Mouse (Mus musculus): ENCODE data around the gene Marcks. TPM values are rescaled to one million over a fixed set of nuclear protein-coding genes. Genes with fewer than 3 reads are reported as not detected.

The Marcks gene
- polyA plus RNA-seq (2015; fragmentation: Nextera tagmentation; extraction: Ambion mirVana) = 206 and 226 TPM in 2 replicates

DNA sequence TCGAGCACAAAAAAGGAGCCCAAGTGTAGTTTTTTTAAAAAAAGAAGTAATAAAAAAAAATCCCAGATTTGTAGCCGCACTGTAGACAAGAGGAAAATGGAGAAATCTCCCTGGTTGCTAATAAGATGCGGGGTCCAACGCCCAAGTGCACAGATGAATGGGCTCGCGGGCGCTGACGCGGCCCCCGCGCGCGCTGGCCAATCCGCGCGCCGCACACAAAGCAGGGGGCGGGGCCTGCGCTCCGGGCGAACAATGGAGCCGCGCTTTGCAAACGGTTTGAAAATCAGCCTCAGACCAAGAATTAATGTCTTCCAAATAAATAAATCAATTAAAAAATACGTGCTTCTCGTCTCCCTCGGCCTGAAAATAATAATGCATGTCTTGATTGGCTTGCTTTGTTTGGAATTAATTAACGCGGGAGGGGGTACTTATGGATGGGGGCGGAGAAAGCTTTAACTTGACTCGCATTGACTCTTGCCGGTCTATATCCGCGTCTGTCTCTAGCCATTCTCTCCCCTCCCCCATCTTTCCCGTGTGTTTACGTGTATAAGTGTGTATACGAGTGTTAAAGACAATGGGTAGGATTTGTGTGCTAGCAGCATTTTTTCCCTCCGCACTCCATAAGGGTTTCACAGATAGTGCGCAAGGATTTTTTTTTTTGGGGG lies at the start of gene Marcks:
Marcks (minus strand) TSS at position 143 of the 665 bp plus-strand sequence.

Other genes starting within 250 kb of the Marcks start
- gene Hdac2, start 164.4 kb downstream of the Marcks start, polyA plus RNA-seq (2015; fragmentation: Nextera tagmentation; extraction: Ambion mirVana) = 207 and 210 TPM in 2 replicates